8 mouse cellular contexts compared by ENCODE assay signal in the genomic region with DNA sequence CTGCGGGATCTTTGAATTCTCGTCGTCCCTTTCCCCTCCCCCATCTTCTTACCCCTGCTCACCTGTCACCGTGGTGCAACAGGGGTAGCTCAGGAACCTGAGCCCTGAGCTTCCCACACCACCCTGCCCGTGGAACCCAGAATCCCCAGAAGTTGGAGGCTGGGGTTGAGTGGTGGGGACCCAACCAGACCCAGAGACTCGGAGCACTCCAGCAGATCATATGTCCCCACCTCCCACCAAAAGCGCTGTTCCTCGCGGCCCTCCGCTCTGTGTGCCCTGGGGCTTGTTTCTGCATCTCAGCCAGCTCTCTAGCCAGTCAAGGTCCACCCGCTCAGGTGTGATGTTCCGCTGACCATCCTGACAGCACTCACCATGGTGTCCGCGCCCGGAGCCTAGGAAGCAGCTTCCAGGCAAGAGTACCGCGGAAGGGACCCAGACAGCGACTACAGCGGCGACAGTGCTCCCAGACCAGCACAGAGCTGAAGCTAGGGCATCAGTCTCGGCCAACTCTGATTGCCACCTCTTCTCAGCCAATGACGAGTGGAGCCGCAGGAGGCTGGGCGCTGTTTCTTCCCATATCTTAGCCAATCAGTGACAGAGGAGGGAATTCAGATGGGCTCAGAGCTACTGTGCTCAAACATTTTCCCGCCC. TPM values are rescaled to one million over a fixed set of nuclear protein-coding genes. Genes with fewer than 3 reads are reported as not detected.
DNase-seq lines count a peak whose midpoint lies in the region; ATAC-seq and TF ChIP-seq lines count a peak whose summit lies in the region.

A gene (minus strand): TSS at position 489 of the 651 bp plus-strand sequence.

- TF ChIP-seq CTCF in lung, embryonic 14.5 days (IDR thresholded peaks at IDR 0.05; ENCODE audit: low read depth), result no peak

- H3K4me3 ChIP-seq in hindbrain, embryonic 13.5 days, result peak within 1 kb of the TSS; percentile 63
- H3K4me3 ChIP-seq in lung, embryonic 14.5 days (ENCODE audit: low read depth, low read length), result peak within 1 kb of the TSS; percentile 63

- no peaks in the 10 kb centered on the region for H3K9me3 ChIP-seq in hindbrain, embryonic 13.5 days
- H3K9me3 ChIP-seq in lung, embryonic 14.5 days (ENCODE audit: low read depth, low read length), result no peaks in the 10 kb centered on the region

- peak; percentile 68 for DNase-seq in T-cell, adult 2 months (ENCODE audit: low spot score)
- DNase-seq in cerebellum, postnatal 14 days, result peak; percentile 86 to 90
- peak; percentile 88 to 89 for DNase-seq in frontal cortex, postnatal 36 days (ENCODE audit: low spot score in 2 of 2)
- peak; percentile 92 for DNase-seq in layer of hippocampus, adult 9-11 months
- peak; percentile 95 for DNase-seq in lung, embryonic 14.5 days
- DNase-seq in ovary, adult 18-20 months (ENCODE audit: low spot score), result peak; percentile 53
- peak; percentile 53 to 58 for DNase-seq in thymus, postnatal 10 days (ENCODE audit: low spot score in 2 of 2)

- no peaks in the 10 kb centered on the region for H3K36me3 ChIP-seq in hindbrain, embryonic 13.5 days
- H3K36me3 ChIP-seq in lung, embryonic 14.5 days (ENCODE audit: insufficient read depth), result 0 out of 2 replicates have a peak, but pooled peaks cover 9% of the 10 kb centered on the region

- H3K27me3 ChIP-seq in hindbrain, embryonic 13.5 days, result no peaks in the 10 kb centered on the region
- H3K27me3 ChIP-seq in lung, embryonic 14.5 days (ENCODE audit: insufficient read depth, low read length), result no peaks in the 10 kb centered on the region

- H3K4me1 ChIP-seq in hindbrain, embryonic 13.5 days (replicated peaks), result peaks cover 15% of the 10 kb centered on the region
- H3K4me1 ChIP-seq in lung, embryonic 14.5 days (ENCODE audit: insufficient read depth), result peaks cover 3% of the 10 kb centered on the region; the same call in 1 of the 2 replicates

- peak within 1 kb of the TSS; percentile 93 for H3K4me2 ChIP-seq in hindbrain, embryonic 13.5 days
- H3K4me2 ChIP-seq in lung, embryonic 14.5 days, result peak within 1 kb of the TSS; percentile 90

- peak; percentile 99 for ATAC-seq in hindbrain, embryonic 13.5 days (ENCODE audit: low FRiP score)
- ATAC-seq in lung, embryonic 14.5 days (ENCODE audit: insufficient read depth), result peak; percentile 99

- peak within 1 kb of the TSS; percentile 84 for H3K9ac ChIP-seq in hindbrain, embryonic 13.5 days
- peak within 1 kb of the TSS; percentile 67 for H3K9ac ChIP-seq in lung, embryonic 14.5 days

- under 1% methylated on average over 25 of the region's 25 CpGs for WGBS in hindbrain, embryonic 13.5 days
- 1% methylated on average over 25 of the region's 25 CpGs for WGBS in lung, embryonic 14.5 days

- H3K27ac ChIP-seq in hindbrain, embryonic 13.5 days, result peak within 1 kb of the TSS; percentile 86
- H3K27ac ChIP-seq in lung, embryonic 14.5 days (ENCODE audit: low read depth), result peak within 1 kb of the TSS; percentile 87

RNA-seq across cellular contexts. Expression of the gene that starts here (rescaled TPM):
- 33.3 and 34.8 TPM in 2 replicates for polyA plus RNA-seq in hindbrain, embryonic 13.5 days (2015; fragmentation: Nextera tagmentation; extraction: Ambion mirVana)
- polyA plus RNA-seq in lung, embryonic 14.5 days (2014; fragmentation: Nextera tagmentation; extraction: Ambion mirVana), result 73.5 and 75.6 TPM in 2 replicates

Comparison
In these comparisons a context has a peak if more than half of its experiments do, and no peak if none do; other contexts are left out.
1. Peak in every context shown above with its lines: DNase-seq, ATAC-seq, H3K4me3 ChIP-seq and H3K27ac ChIP-seq.